Mouse (Mus musculus) CD4-positive naive resting alpha-beta T cell, adult 57 days (primary cell): ENCODE data around the gene Gbe1. TPM values are rescaled to one million over a fixed set of nuclear protein-coding genes. Genes with fewer than 3 reads are reported as not detected.

Experiments
- total RNA-seq: library from RNA; stranded (reverse); gene quantifications from one replicate; pipeline ENCODE4 v1.2.4, GENCODE M21; 2023

The Gbe1 gene
- total RNA-seq = 10.1 TPM

GRCm38 (mm10) chr16:70313886-70314577 lies at the start of gene Gbe1:
Gene Gbe1, plus strand, starts transcription at chr16:70313949.

